Mouse (Mus musculus): ENCODE measurements around the gene Shkbp1. TPM values are rescaled to one million over a fixed set of nuclear protein-coding genes. Genes with fewer than 3 reads are reported as not detected.

The Shkbp1 gene
- polyA plus RNA-seq, 1 experiment, result 57.4 TPM

DNA sequence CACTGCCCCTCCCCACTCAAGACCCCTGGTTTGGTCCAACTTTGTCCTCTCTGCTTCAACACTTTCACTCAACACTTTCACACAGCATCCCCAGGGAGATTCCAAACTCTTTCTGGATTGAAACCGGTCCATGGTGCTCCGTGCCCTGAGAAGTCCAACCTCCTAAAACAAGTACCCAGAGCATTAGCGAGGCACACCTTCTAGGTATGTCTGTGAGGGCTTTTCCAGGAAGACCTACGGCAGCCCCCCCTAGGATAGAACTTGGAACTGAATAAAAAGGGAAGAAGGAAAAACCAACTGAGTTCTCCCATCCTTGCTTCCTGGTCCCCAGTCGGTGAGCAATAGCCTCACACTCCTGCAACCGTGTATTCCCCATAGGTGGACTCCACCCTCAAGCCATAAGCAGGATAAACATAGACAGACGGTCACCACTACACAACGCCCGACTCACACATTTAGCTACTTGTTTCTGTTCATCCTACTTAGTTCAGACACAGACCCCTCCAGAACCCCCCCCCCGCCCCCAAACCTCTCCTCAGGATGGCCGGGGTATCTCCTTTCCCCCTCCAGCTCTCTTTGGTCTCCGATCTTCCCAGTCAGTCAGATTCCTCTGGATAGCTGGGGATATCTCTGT is 44.1 kb downstream of the Shkbp1 start:
- DNase-seq (ENCODE audit: low read depth), result no peak

DNA sequence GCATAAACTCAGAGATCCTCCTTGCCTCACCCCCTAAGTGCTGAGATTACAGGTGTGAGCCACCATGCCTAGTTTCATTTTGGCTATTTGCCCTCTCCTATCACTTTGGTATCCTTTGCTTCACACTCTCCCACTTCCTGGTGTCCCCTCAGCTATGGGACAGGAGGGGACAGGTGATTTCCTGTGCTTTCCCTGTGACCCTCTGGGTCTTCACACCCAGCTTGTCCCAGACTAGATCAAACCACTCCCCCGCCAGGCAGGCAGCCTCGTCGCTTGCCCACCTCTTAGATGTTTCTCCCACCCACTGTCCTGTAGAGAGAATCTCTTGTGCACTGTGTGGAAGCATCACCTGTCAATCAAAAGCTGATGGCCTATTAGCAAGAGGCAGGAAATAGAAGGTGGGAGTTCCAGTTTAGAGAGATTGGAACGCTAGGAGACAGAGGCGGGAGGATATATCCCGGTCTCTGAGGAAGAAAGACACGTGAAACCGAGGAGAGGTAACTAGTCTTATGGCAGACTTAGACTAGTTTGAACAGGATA is 44.8 kb downstream of the Shkbp1 start:
- DNase-seq (ENCODE audit: low read depth), result no peak

DNA sequence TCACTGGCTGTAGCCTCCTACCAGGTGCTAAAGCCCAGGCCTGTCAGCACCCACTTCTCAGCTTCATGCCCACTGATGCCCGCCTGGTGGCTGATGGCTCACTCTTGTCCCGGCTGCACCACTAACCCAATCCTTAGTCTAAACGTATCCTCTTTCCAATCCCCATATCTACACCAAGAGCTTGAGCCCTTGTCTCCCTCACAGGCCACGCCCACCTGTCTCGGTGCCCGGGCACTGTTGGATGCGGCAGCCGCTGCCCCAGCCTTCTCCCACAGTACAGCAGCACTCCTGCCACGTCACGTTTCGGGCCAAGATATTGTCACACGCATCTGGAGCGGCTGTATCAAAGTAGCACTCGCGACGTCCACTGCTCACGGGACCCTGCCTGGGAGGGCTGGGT is 45.5 kb downstream of the Shkbp1 start:
- DNase-seq (ENCODE audit: low read depth), result no peak

DNA sequence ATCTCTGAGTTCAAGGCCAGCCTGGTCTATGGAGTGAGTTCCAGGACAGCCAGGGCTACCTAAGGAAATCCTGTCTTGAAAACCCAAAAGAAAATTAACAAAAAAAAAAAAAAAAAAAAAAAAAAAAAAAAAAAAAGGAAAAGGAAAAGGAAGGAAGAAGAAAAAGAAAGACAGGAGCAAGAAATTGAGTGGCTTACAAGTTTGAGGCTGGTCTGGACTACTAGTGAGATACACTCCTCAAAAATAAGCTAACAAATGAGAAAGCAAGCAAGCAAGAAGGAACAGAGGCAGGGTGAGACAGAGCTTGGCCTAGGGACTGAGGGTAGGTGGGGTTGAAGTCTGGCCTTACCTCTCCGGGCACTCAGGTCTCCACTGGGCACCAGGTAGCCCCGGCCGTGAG is 46.0 kb downstream of the Shkbp1 start:
- no peak for DNase-seq (ENCODE audit: low read depth)

DNA sequence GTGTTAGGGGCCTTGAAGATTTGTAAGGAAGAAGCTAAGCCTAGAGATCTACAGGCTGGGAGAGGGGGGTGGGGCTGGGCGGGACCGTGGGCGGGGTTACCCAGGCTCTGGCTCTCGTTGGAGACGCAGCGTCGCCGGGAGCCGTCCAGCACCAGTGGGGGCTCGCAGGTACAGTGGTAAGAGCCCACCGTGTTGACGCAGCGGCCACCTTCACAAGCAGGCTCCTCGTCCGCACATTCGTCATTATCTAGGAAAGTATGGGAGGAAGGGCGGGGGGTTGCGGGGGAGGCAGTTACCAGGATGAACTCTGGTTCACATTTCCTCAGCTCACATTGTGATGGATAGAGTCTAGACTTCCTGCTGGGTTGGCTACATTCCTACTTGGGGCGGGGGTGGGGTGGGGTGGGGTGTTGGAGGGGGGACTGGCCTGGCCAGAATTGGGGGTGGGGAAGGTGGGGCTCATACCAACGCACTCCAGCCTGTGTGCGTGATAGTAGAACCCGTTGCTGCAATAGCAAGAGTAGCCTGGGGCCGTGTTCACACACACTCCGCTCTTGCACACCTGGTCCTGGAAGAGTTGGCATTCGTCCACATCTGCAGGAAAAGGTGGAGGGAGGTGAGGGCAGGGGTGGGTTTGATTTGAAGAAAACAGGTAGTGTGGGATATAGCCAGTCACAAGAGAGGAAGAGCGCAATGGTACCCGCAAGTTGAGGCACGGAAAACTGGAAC is 46.8 kb downstream of the Shkbp1 start:
- no peak for DNase-seq (ENCODE audit: low read depth)

- DNase-seq (ENCODE audit: low read depth), result no peak
Measured at GRCm38 (mm10) chr7:27307551-27307950, 48.3 kb downstream of the Shkbp1 start.

DNA sequence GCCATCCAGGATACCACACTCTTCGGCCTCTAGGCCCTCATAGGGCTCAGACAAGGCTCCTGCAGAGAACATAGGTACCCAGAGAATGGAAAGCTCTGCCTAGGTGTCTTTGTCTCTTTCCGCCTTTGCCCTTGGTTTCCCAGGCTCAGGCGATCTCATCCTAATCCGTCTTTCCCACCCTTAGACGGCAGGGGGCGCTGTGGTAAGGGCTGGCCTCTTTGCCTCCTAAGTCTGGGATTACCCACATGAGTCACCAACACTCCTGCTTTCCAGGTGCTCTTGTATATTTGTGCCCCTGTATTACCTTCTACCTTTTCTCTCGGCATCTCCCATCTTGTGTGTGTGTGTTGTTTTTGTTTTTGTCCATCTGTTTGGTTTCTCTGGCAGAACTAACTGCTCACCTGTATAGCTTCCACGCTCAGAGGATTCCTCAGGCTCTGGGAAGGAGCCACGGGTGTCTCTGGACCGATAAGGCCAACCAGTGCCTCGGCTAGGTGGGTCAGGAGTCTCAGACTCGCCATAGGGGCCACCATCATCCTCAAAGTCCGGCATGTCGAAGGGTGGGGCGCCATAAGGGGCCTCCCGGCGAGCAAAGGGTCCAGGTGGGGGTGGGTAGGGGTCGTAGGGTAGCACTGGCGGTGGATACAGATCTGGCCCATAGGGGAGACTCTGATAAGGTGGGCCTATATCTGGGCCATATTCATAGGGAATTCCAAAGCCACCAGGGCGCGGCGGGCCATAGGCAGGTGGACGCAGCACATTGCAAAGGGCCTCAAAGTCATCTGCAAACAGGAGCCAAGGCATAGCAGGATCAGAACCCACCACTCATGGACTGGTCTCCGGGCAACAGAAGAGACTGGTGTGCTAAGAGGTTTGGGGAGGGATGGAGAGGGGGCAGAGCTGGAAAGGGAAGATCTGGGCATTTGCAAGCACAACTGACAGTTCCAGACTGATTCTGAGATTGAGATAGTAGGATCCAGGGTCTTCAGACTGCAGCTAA is 49.4 kb downstream of the Shkbp1 start:
- DNase-seq (ENCODE audit: low read depth), result no peak

DNA sequence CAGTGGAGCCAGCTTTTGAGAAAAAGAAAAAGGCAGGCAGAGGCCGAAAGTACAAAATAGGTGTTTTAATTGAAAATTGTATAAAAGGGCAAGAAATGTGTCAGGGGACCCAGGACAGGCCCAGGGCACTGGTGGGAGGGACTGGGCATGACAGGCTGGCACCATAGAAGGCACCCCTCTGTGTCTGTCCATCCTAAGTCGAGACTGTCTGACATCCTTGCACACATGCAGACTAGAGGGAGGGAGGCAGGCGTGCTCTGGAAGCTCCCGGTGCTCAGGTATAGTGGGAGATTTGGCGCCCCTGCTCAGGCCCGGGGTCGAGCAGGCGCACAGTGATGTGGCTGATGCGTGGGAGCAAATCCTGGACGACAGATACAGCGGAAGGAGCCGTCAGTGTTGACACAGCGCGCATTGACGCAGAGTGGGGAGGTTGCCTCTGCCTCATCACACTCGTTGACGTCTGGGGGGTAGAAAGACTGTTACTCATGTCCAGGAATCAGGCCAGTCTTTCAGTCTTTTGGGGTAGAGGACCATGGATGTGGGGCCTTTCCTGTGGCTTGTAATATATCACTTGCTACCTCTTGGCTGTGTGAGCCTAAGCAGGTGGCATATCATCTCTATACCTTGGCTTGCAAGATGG is 50.6 kb downstream of the Shkbp1 start:
- DNase-seq (ENCODE audit: low read depth), result no peak

DNA sequence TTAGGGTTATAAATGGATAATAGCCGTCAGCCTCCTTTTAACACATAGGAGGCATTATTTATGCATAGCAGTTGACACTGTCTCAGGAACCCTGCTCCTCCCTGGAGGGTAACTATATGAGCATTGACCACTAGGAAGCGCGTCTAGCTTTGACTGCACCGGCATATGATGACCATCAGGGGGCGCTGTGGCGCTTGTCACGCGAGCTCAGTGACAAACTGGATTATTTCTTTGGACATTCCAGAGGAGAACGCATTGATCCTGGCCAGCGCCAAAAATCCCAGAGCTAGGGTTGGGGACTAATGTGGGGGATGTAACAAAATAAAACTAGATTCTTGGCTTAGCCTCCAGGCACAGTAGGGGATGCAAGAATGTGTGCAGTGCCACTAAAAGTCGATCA is 53.6 kb downstream of the Shkbp1 start:
- DNase-seq (ENCODE audit: low read depth), result no peak

- DNase-seq (ENCODE audit: low read depth), result no peak
Measured at GRCm38 (mm10) chr7:27300801-27301200, 55.0 kb downstream of the Shkbp1 start.

- no peak for DNase-seq (ENCODE audit: low read depth)
Measured at GRCm38 (mm10) chr7:27300351-27300750, 55.5 kb downstream of the Shkbp1 start.

DNA sequence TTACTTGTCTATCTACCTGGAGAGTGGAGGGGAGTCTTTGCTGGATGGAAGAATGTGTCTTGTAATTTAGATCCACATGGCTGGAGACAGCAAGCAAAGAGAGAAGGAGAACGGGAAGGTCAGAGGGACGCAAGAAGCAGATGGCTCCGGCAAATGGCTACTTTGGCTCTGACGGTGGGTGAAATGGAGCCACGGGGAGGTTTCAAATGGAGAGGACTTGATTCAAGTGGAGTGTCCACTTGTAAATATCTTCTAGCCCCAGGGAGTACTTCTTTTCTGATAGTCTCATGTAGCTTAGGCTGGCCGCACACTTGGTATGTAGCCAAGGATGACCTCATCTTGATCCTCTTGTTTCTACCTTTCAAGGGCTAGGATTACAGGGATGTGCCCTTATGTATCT is 57.0 kb downstream of the Shkbp1 start:
- no peak for DNase-seq (ENCODE audit: low read depth)

- DNase-seq (ENCODE audit: low read depth), result no peak
Measured at GRCm38 (mm10) chr7:27298033-27298610, 57.7 kb downstream of the Shkbp1 start.

DNA sequence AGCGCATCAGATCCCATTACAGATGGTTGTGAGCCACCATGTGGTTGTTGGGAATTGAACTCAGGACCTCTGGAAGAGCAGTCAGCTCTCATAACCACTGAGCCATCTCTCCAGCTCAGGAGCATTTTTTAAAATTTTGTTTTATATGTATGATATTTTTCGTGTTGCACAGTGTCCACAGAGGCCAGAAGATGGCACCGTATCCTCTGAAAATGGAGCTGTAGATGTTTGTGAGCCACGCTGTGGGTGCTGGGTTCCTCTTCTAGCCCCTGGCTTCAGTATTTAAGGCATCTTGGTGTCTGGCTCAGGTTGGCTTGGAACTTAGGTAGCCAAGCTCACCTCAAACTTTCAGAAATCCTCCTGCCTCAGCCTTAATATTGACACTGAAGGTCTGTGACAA is 59.3 kb downstream of the Shkbp1 start:
- DNase-seq (ENCODE audit: low read depth), result no peak

GRCm38 (mm10) chr7:27295956-27296355 is 59.9 kb downstream of the Shkbp1 start:
- DNase-seq (ENCODE audit: low read depth), result no peak

Other genes starting within 250 kb of the Shkbp1 start
- gene Cyp2f2, start 236.1 kb downstream of the Shkbp1 start, polyA plus RNA-seq (2012; rRNA removed), result 2.7 and 14.4 TPM in 2 replicates
- 0.05 TPM in 1 of 2 replicates, not detected in the other for gene Cyp2t4, start 202.3 kb downstream of the Shkbp1 start, polyA plus RNA-seq (2012; rRNA removed)
- 98.6 and 102 TPM in 2 replicates for gene Egln2, start 189.2 kb downstream of the Shkbp1 start, polyA plus RNA-seq (2012; rRNA removed)
- 87.7 and 96.0 TPM in 2 replicates for gene Rab4b, start 177.1 kb downstream of the Shkbp1 start, polyA plus RNA-seq (2012; rRNA removed)
- 0.34 TPM in 1 of 2 replicates, not detected in the other for gene Gm21983, start 174.9 kb downstream of the Shkbp1 start, polyA plus RNA-seq (2012; rRNA removed)
- 89.2 and 122 TPM in 2 replicates for gene Mia, start 174.9 kb downstream of the Shkbp1 start, polyA plus RNA-seq (2012; rRNA removed)
- 15.6 and 18.2 TPM in 2 replicates for gene BC024978, start 160.2 kb downstream of the Shkbp1 start, polyA plus RNA-seq (2012; rRNA removed)
- gene Snrpa, start 159.7 kb downstream of the Shkbp1 start, polyA plus RNA-seq (2012; rRNA removed), result 141 and 161 TPM in 2 replicates
- 8.4 and 10.3 TPM in 2 replicates for gene Itpkc, start 127.4 kb downstream of the Shkbp1 start, polyA plus RNA-seq (2012; rRNA removed)
- 51.5 and 55.4 TPM in 2 replicates for gene Coq8b, start 123.0 kb downstream of the Shkbp1 start, polyA plus RNA-seq (2012; rRNA removed)
- gene Numbl, start 97.6 kb downstream of the Shkbp1 start, polyA plus RNA-seq (2012; rRNA removed), result 20.4 and 22.4 TPM in 2 replicates
- 199 and 260 TPM in 2 replicates for gene Ltbp4, start 18.3 kb downstream of the Shkbp1 start, polyA plus RNA-seq (2012; rRNA removed)
- 0.33 TPM in 1 of 2 replicates, not detected in the other for gene Gm20479, start 1.4 kb upstream of the Shkbp1 start, polyA plus RNA-seq (2012; rRNA removed)
- gene Sptbn4, start 91.7 kb upstream of the Shkbp1 start, polyA plus RNA-seq (2012; rRNA removed), result 0.23 and 0.32 TPM in 2 replicates
- 95.5 and 103 TPM in 2 replicates for gene Blvrb, start 92.0 kb upstream of the Shkbp1 start, polyA plus RNA-seq (2012; rRNA removed)
- gene Sertad3, start 117.7 kb upstream of the Shkbp1 start, polyA plus RNA-seq (2012; rRNA removed), result 9.6 and 10.0 TPM in 2 replicates
- 23.0 and 23.7 TPM in 2 replicates for gene Sertad1, start 130.9 kb upstream of the Shkbp1 start, polyA plus RNA-seq (2012; rRNA removed)
- 2.0 TPM in 2 replicates for gene Prx, start 143.3 kb upstream of the Shkbp1 start, polyA plus RNA-seq (2012; rRNA removed)
- 1.2 and 1.3 TPM in 2 replicates for gene Hipk4, start 167.2 kb upstream of the Shkbp1 start, polyA plus RNA-seq (2012; rRNA removed)
- gene Pld3, start 197.2 kb upstream of the Shkbp1 start, polyA plus RNA-seq (2012; rRNA removed), result 159 and 188 TPM in 2 replicates
- gene 2310022A10Rik, start 197.2 kb upstream of the Shkbp1 start, polyA plus RNA-seq (2012; rRNA removed), result 17.0 and 17.7 TPM in 2 replicates
- gene Akt2, start 235.5 kb upstream of the Shkbp1 start, polyA plus RNA-seq (2012; rRNA removed), result 143 and 174 TPM in 2 replicates

Measured in gonadal fat pad, adult 2 months (tissue).